Mouse (Mus musculus): ENCODE results near the gene Slc16a10.

GRCm38 (mm10) chr10:40172136-40172535, 30.1 kb upstream of the Slc16a10 start:
- TF ChIP-seq CTCF (IDR thresholded peaks at IDR 0.05; ENCODE audit: low read depth, low read length) (no peak), POLR2A (IDR thresholded peaks at IDR 0.05; ENCODE audit: insufficient read depth, low read length) (no peak), EP300 (IDR thresholded peaks at IDR 0.05; ENCODE audit: insufficient read depth, low read depth, low read length) (no peak)

All from ES-Bruce4 (cell line).